Mouse (Mus musculus) hindbrain, embryonic 15.5 days (tissue): Measurements from ENCODE around the gene Mfng. TPM values are rescaled to one million over a fixed set of nuclear protein-coding genes. Genes with fewer than 3 reads are reported as not detected.

ENCODE experiments used
- ATAC-seq: fragments of 200-750 bp; cut with Nextera tagmentation; 2 replicates; pipeline ENCODE4 v1.8.0; 2017; ENCODE audit warnings: low read depth, moderate number of reproducible peaks, moderate TSS enrichment; ENCODE audit not compliant: low FRiP score
- H3K27ac ChIP-seq: fragments of 300-500 bp; sonication (generic); replicated peaks from 2 replicates; pipeline ENCODE4 v1.5.1; 2015; ENCODE audit warnings: mild to moderate bottlenecking, inconsistent platforms
- H3K27me3 ChIP-seq: fragments of 300-500 bp; sonication (generic); 2 replicates; pipeline ENCODE4 v1.6.1; 2015; ENCODE audit warnings: control low read depth, inconsistent platforms
- H3K36me3 ChIP-seq: fragments of 300-500 bp; sonication (generic); 2 replicates; pipeline ENCODE4 v1.6.1; 2015; ENCODE audit warnings: control low read depth, inconsistent platforms
- H3K4me1 ChIP-seq: fragments of 300-500 bp; sonication (generic); replicated peaks from 2 replicates; pipeline ENCODE4 v1.6.1; 2015; ENCODE audit warnings: control low read depth, inconsistent platforms
- H3K4me2 ChIP-seq: fragments of 300-500 bp; sonication (generic); 2 replicates; pipeline ENCODE4 v1.6.1; 2015; ENCODE audit warnings: moderate library complexity, mild to moderate bottlenecking, inconsistent platforms
- H3K4me3 ChIP-seq: fragments of 300-500 bp; sonication (generic); 2 replicates; pipeline ENCODE4 v1.5.1; 2015; ENCODE audit warnings: mild to moderate bottlenecking, inconsistent platforms
- H3K9ac ChIP-seq: fragments of 300-500 bp; sonication (generic); 2 replicates; pipeline ENCODE4 v1.6.1; 2015; ENCODE audit warnings: inconsistent platforms
- H3K9me3 ChIP-seq: fragments of 300-500 bp; sonication (generic); 2 replicates; pipeline ENCODE4 v1.6.1; 2016; ENCODE audit warnings: control low read depth, inconsistent platforms
- WGBS: fragments of 180-500 bp; shearing (Covaris S2); methylation state at CpG from one replicate; pipeline ENCODE4 v1.1.7; 2015; 5-methylcytosine and 5-hydroxymethylcytosine counted together
- polyA plus RNA-seq: library from polyadenylated mRNA; unstranded; fragments of >200 nt; fragmentation: Nextera tagmentation; extraction: Ambion mirVana; gene quantifications from 2 replicates; pipeline ENCODE4 v1.2.1, GENCODE M21; 2015

The Mfng gene
- polyA plus RNA-seq, 1 experiment from 2014 or later: 21.5 TPM

GRCm38 (mm10) chr15:78771531-78772367 lies 1.5 kb downstream of the Mfng start:
- 44% methylated on average over 19 of the region's 19 CpGs for WGBS
- Histone ChIP-seq H3K9ac (no peak overlapping the region), H3K27ac (peak overlapping the region; percentile 70), H3K4me3 (peak overlapping the region; percentile 24; the same call in 1 of the 2 replicates), H3K27me3 (no peaks in the 10 kb centered on the region), H3K4me1 (peaks cover 38% of the 10 kb centered on the region), H3K9me3 (no peaks in the 10 kb centered on the region), H3K36me3 (no peaks in the 10 kb centered on the region), H3K4me2 (peak overlapping the region; percentile 43)
- ATAC-seq: peak; percentile 9; the same call in 1 of the 2 replicates

DNA sequence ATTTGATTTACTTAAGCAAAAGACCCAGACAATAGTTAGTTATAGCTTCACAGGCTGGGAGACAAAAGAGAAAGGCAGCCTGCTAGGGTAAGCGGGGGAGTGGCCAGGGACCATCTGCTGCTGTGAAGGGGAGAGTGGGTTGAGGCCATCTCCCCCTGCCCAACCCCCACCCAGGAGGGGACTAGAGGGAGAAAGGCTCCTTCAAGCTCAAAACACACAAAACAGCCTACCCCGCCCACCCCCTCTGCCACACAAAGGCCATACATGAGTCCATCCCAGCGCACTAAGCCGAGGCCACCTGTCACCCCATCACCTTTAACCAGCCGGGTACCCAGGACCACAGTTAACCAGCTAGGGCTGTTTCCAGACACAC lies 2.3 kb downstream of the Mfng start:
- ATAC-seq: no peak
- peak overlapping the region; percentile 12; the same call in 1 of the 2 replicates for H3K4me3 ChIP-seq
- peak overlapping the region; percentile 70 for H3K27ac ChIP-seq
- H3K9ac ChIP-seq: no peak overlapping the region; the same call in 1 of the 2 replicates
- peak overlapping the region; percentile 43 for H3K4me2 ChIP-seq
- no peaks in the 10 kb centered on the region for H3K9me3 ChIP-seq
- WGBS: 7% methylated on average over 5 of the region's 5 CpGs
- H3K36me3 ChIP-seq: no peaks in the 10 kb centered on the region
- H3K27me3 ChIP-seq: no peaks in the 10 kb centered on the region
- peaks cover 38% of the 10 kb centered on the region for H3K4me1 ChIP-seq

DNA sequence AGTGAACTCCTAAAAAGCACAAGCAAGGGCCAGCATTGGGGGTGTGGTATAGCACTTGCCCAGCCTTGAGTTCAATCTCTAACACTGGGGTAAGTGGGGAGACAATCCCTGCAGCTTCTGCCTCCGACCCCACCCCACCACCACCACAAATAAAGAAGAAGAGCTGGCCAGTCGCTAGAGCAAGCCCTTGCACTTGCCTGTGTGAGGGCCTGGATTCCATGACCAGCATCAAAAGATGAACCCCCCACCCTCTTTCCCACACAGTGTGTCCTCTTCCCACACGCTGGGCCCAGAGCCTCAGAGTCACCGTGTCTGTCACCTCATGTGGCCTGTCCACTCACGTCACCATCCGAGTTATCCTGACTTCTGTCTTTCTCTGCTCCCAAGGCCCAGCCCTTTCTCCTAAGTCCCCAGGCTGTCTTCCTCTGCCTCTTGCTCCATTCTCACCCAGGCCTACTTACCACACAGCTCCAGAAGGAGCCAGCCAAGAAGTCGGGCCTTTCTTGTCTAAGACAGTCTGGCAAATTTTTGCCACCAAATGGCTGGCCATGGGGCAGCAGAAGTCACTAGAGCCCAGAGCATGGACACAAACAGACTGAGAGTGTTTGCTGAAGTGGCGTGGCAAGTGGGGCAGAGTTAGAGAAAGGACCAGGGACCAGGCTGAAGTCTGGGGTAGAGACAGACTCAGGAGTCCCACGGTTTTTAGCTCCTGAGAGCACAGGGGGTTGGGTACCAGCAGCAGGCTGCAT lies 2.9 kb downstream of the Mfng start:
- WGBS: 22% methylated on average over 9 of the region's 9 CpGs
- Histone ChIP-seq H3K4me2 (peak overlapping the region; percentile 43), H3K27ac (peak overlapping the region; percentile 70), H3K4me1 (peaks cover 38% of the 10 kb centered on the region), H3K27me3 (no peaks in the 10 kb centered on the region), H3K9ac (no peak overlapping the region), H3K9me3 (no peaks in the 10 kb centered on the region), H3K4me3 (peak overlapping the region; percentile 12; the same call in 1 of the 2 replicates), H3K36me3 (no peaks in the 10 kb centered on the region)
- ATAC-seq: no peak

- Histone ChIP-seq H3K27me3 (no peaks in the 10 kb centered on the region), H3K36me3 (no peaks in the 10 kb centered on the region), H3K27ac (no peak overlapping the region), H3K4me3 (no peak overlapping the region), H3K4me1 (peaks cover 38% of the 10 kb centered on the region), H3K9me3 (no peaks in the 10 kb centered on the region), H3K9ac (no peak overlapping the region), H3K4me2 (no peak overlapping the region)
- 96% methylated on average over 4 of the region's 4 CpGs for WGBS
- ATAC-seq: no peak
Observed at GRCm38 (mm10) chr15:78769064-78769463, 4.2 kb downstream of the Mfng start.

DNA sequence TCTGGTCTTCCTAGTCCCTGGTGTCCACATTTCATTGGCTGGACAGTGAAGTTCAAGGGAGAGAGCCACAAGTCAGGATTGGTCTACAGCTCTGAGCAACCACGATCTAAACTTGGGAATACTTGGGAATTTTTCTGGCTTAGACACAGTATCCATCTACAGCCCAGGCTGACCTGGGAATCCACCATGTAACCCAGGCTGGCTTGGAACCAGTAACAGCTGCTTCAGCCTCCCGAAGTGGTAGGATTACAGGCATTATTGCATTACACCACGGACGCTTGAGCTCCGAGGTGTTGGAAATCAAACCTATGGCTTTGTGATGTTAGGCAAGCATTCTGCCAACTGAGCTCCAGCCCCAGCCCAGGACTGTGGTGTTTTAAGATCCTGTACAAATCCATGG lies 9.6 kb downstream of the Mfng start:
- 76% methylated on average over 5 of the region's 5 CpGs for WGBS
- Histone ChIP-seq H3K4me3 (no peak overlapping the region), H3K4me2 (no peak overlapping the region), H3K36me3 (no peaks in the 10 kb centered on the region), H3K9me3 (no peaks in the 10 kb centered on the region), H3K27ac (0 out of 2 replicates have a peak overlapping the region, but pooled peaks have one; percentile 11), H3K9ac (no peak overlapping the region), H3K27me3 (no peaks in the 10 kb centered on the region), H3K4me1 (peaks cover 9% of the 10 kb centered on the region; the same call in 1 of the 2 replicates)
- ATAC-seq: no peak

- no peak overlapping the region for H3K4me2 ChIP-seq
- no peak overlapping the region for H3K9ac ChIP-seq
- H3K4me3 ChIP-seq: no peak overlapping the region
- H3K9me3 ChIP-seq: no peaks in the 10 kb centered on the region
- WGBS: 15% methylated on average over 9 of the region's 10 CpGs
- peaks cover 9% of the 10 kb centered on the region; the same call in 1 of the 2 replicates for H3K4me1 ChIP-seq
- no peaks in the 10 kb centered on the region for H3K36me3 ChIP-seq
- 0 out of 2 replicates have a peak overlapping the region, but pooled peaks have one; percentile 11 for H3K27ac ChIP-seq
- no peaks in the 10 kb centered on the region for H3K27me3 ChIP-seq
- ATAC-seq: no peak
Observed at GRCm38 (mm10) chr15:78763210-78763609, 10.1 kb downstream of the Mfng start.

GRCm38 (mm10) chr15:78761112-78761511 lies 12.2 kb downstream of the Mfng start:
- Histone ChIP-seq H3K4me3 (no peak overlapping the region), H3K36me3 (no peaks in the 10 kb centered on the region), H3K4me2 (no peak overlapping the region), H3K9ac (no peak overlapping the region), H3K4me1 (peaks cover 6% of the 10 kb centered on the region; the same call in 1 of the 2 replicates), H3K27me3 (no peaks in the 10 kb centered on the region), H3K27ac (no peak overlapping the region), H3K9me3 (no peaks in the 10 kb centered on the region)
- no peak for ATAC-seq
- 82% methylated on average over 13 of the region's 13 CpGs for WGBS

GRCm38 (mm10) chr15:78758132-78758531 lies 15.1 kb downstream of the Mfng start:
- 90% methylated on average over 6 of the region's 6 CpGs for WGBS
- H3K36me3 ChIP-seq: no peaks in the 10 kb centered on the region
- no peak overlapping the region for H3K4me2 ChIP-seq
- H3K9ac ChIP-seq: no peak overlapping the region
- H3K27me3 ChIP-seq: no peaks in the 10 kb centered on the region
- no peaks in the 10 kb centered on the region for H3K9me3 ChIP-seq
- ATAC-seq: no peak
- H3K4me3 ChIP-seq: no peak overlapping the region
- H3K27ac ChIP-seq: no peak overlapping the region
- peaks cover 4% of the 10 kb centered on the region; the same call in 1 of the 2 replicates for H3K4me1 ChIP-seq

- Histone ChIP-seq H3K4me2 (no peak overlapping the region), H3K9ac (no peak overlapping the region), H3K27ac (no peak overlapping the region), H3K27me3 (no peaks in the 10 kb centered on the region), H3K9me3 (no peaks in the 10 kb centered on the region), H3K36me3 (no peaks in the 10 kb centered on the region), H3K4me3 (no peak overlapping the region), H3K4me1 (peaks cover 9% of the 10 kb centered on the region; the same call in 1 of the 2 replicates)
- no peak for ATAC-seq
- WGBS: 78% methylated on average over 12 of the region's 12 CpGs
Observed at GRCm38 (mm10) chr15:78755966-78756725, 17.1 kb downstream of the Mfng start.

DNA sequence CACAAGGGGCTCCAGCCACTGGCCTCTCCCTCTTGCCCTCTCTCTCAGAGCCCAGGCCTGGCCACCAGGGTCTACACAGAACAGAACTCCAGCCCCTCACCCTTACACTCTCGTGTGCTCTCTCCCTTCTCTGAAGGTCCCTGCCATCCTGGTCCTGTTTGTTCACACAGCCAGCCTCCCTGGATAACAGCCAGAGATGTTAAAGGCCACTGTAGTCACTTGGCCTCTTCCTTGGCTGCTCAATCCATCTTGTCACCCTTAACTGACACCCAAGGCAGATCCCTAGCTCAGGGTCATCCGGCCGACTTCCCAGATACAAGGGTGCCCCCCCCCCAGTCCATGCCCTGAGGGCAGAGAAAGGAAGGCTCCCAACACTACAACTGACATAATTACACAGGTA lies 18.0 kb downstream of the Mfng start:
- ATAC-seq: no peak
- Histone ChIP-seq H3K9me3 (no peaks in the 10 kb centered on the region), H3K27me3 (no peaks in the 10 kb centered on the region), H3K9ac (no peak overlapping the region), H3K4me1 (peaks cover 18% of the 10 kb centered on the region), H3K36me3 (no peaks in the 10 kb centered on the region), H3K4me2 (no peak overlapping the region), H3K4me3 (no peak overlapping the region), H3K27ac (no peak overlapping the region)
- WGBS: 53% methylated on average over 3 of the region's 3 CpGs

- Histone ChIP-seq H3K27me3 (no peaks in the 10 kb centered on the region), H3K36me3 (no peaks in the 10 kb centered on the region), H3K9me3 (no peaks in the 10 kb centered on the region), H3K4me2 (no peak overlapping the region), H3K4me3 (no peak overlapping the region), H3K4me1 (peaks cover 18% of the 10 kb centered on the region), H3K9ac (no peak overlapping the region), H3K27ac (no peak overlapping the region)
- WGBS: 70% methylated on average over 5 of the region's 5 CpGs
- no peak for ATAC-seq
Observed at GRCm38 (mm10) chr15:78754144-78754543, 19.1 kb downstream of the Mfng start.
